Mouse (Mus musculus) C2C12 (cell line): ENCODE data around the gene Trib2.

Experiments used
- CEBPB ChIP-seq: IDR thresholded peaks from one replicate; pipeline ENCODE4 v1.6.1; 2011; ENCODE audit warnings: low read depth, mild to moderate bottlenecking, control low read depth, moderate library complexity
- CTCF ChIP-seq: IDR thresholded peaks from one replicate; pipeline ENCODE4 v1.5.1; 2011; ENCODE audit not compliant: control insufficient read depth, insufficient read depth, insufficient read length
- FOSL1 ChIP-seq: IDR thresholded peaks from one replicate; pipeline ENCODE4 v1.8.0; 2011; ENCODE audit warnings: mild to moderate bottlenecking, low read length; ENCODE audit not compliant: poor library complexity, insufficient read depth, severe bottlenecking
- MAX ChIP-seq: IDR thresholded peaks from one replicate; pipeline ENCODE4 v1.6.1; 2011; ENCODE audit warnings: mild to moderate bottlenecking, control low read depth
- MYOD1 ChIP-seq: IDR thresholded peaks from one replicate; pipeline ENCODE4 v1.6.1; 2011; ENCODE audit warnings: low read depth; ENCODE audit not compliant: control insufficient read depth, insufficient read length

DNA sequence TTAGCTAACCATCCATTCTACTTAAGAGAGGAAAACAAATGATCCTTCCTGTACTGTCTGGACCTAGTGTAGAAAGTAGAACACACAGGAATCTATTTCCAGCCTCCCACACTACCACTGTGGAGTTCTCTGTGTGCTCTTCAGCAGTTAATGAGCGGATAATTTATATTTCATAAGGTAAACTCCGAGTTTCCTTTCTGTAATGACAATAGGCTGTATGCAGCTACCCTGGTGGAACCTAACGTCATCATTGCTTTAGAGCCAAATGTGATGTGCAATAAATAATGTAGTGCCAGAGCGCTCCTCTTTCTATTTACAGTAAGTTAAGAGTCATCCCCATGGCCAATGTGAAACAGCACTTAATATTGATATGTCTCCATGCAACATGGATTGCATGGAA lies 41.3 kb upstream of the Trib2 start:
- TF ChIP-seq FOSL1 (no peak), CTCF (no peak), MAX (no peak), MYOD1 (no peak), CEBPB (no peak)
